Mouse (Mus musculus): ENCODE measurements around the gene Kcnj15. TPM values are rescaled to one million over a fixed set of nuclear protein-coding genes. Genes with fewer than 3 reads are reported as not detected.

The Kcnj15 gene
- polyA plus RNA-seq, 1 experiment from 2014 or later = 6.1 TPM

DNA sequence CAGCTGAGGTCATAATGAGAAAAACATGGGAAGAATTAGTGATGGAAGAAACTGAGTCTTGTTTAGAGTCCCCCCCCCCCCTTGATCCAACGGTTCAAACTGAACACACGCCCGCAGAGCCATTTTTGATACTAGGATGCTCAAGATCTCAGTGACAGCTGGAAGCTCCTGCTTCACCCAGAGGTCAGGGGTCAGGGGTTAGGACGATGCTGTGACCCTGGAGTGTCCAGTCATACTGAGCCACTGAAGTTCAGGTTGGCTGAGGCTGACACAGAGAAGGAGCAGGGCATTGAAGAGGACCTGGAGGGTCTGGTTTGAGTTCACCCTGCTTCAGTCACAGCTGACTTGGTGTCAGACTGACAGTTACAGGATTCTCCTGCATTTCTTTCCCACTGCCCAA, 4.4 kb downstream of the Kcnj15 start:
- Histone ChIP-seq H3K27ac (ENCODE audit: low read length) (no peak overlapping the region), H3K4me1 (ENCODE audit: control insufficient read depth, insufficient read depth, low read length) (no peaks in the 10 kb centered on the region), H3K9me3 (replicated peaks; ENCODE audit: control insufficient read depth, low read length) (no peaks in the 10 kb centered on the region), H3K9ac (ENCODE audit: low read length) (no peak overlapping the region), H3K4me2 (ENCODE audit: low read depth, low read length) (no peak overlapping the region), H3K4me3 (replicated peaks; ENCODE audit: low read length) (no peak overlapping the region), H3K36me3 (ENCODE audit: control insufficient read depth, insufficient read depth, low read length) (no peaks in the 10 kb centered on the region), H3K27me3 (ENCODE audit: control insufficient read depth, insufficient read depth, low read length) (no peaks in the 10 kb centered on the region)
- ATAC-seq (ENCODE audit: insufficient read depth, low FRiP score) = no peak
- WGBS = 61% methylated on average over 4 of the region's 4 CpGs

DNA sequence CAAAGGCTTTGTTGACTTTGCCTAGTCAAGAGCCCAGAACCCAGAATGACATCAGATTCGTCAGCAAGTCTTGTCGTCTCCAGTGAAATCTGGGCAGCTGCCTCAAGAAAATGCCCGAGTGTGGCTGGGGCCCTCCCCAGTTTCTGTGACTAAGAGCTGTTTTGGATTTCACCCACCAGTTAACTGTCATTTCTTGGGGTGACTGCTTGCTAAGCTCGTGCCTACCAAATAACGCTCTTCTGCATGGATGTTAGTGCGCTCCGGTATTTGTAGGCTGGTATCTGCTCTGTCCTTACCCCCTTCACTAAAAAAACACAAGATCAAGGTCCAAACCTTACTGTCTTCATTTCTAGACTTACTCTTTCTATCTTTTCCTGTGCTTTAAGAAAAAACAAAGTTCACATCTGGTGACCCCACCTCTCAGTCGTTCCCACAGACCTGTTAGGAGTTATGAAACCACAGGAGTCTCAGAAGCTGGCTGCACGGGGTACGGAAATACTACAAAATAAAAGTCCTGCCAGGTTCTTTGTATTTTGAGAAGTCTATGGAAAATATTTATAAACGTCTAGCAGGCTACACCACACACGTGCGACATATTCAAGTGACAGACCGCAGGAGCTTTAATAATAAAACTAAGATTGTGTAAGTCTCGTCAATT, 5.5 kb downstream of the Kcnj15 start:
- 78% methylated on average over 15 of the region's 15 CpGs for WGBS
- Histone ChIP-seq H3K4me3 (replicated peaks; ENCODE audit: low read length) (no peak overlapping the region), H3K4me1 (ENCODE audit: control insufficient read depth, insufficient read depth, low read length) (no peaks in the 10 kb centered on the region), H3K4me2 (ENCODE audit: low read depth, low read length) (no peak overlapping the region), H3K9ac (ENCODE audit: low read length) (0 out of 2 replicates have a peak overlapping the region, but pooled peaks have one; percentile 13), H3K27me3 (ENCODE audit: control insufficient read depth, insufficient read depth, low read length) (no peaks in the 10 kb centered on the region), H3K27ac (ENCODE audit: low read length) (no peak overlapping the region), H3K36me3 (ENCODE audit: control insufficient read depth, insufficient read depth, low read length) (no peaks in the 10 kb centered on the region), H3K9me3 (replicated peaks; ENCODE audit: control insufficient read depth, low read length) (no peaks in the 10 kb centered on the region)
- no peak for ATAC-seq (ENCODE audit: insufficient read depth, low FRiP score)

DNA sequence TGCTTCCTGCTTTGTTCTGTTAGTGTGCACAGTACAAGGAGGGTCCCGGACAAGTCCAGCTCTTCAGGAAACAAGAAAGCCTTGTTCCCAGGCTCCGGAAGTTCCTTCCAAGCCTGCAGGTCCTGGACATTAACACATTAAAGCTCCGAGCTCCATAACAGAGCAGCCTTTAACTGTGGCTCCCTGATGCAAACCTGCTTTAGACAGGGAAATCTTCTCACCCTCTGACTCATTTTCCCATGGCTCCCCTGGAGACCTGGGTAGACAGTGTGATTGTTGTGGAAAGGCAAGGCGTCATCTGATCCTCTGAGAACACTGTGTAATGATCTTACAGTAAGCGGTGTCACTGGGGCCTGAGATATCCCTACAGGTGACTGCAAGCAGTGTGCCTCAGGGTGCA, 7.0 kb downstream of the Kcnj15 start:
- Histone ChIP-seq H3K36me3 (ENCODE audit: control insufficient read depth, insufficient read depth, low read length) (no peaks in the 10 kb centered on the region), H3K4me3 (replicated peaks; ENCODE audit: low read length) (no peak overlapping the region), H3K27ac (ENCODE audit: low read length) (no peak overlapping the region), H3K9me3 (replicated peaks; ENCODE audit: control insufficient read depth, low read length) (no peaks in the 10 kb centered on the region), H3K27me3 (ENCODE audit: control insufficient read depth, insufficient read depth, low read length) (no peaks in the 10 kb centered on the region), H3K9ac (ENCODE audit: low read length) (no peak overlapping the region), H3K4me2 (ENCODE audit: low read depth, low read length) (no peak overlapping the region), H3K4me1 (ENCODE audit: control insufficient read depth, insufficient read depth, low read length) (no peaks in the 10 kb centered on the region)
- WGBS = 71% methylated on average over 5 of the region's 5 CpGs
- no peak for ATAC-seq (ENCODE audit: insufficient read depth, low FRiP score)

DNA sequence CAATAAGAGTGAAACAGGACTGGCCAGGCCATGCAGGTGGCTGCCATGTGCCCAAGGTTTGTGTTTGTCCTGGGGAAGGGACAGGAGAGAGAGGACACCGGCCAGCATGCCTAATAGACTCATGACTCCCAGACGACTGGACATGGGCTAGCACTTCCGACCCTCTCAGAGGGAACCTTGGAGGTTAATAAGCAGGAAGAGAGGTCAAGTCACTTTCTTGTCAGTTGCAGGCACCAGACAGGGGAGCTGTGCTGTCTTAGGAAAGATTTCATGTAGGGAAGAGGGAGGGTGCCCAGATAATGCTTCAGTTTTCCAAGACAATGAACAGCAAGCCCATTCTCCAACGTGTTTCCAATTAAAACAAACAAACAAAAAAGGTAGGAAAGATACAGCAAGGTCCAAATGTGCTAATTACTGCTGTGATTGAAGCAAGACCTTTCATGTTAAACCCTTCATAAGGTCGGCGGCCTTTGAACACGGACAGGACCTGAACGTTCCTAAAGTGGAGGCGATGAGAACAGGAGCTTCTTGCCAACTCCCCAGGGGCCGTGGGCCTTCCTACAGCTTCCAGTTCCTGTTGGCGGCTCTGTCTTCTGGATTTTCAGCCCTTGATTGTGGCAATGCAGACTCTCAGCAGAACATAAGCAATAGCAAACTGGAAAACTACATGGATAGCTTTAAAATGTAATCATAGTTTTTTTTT, 10.3 kb downstream of the Kcnj15 start:
- no peak overlapping the region for H3K27ac ChIP-seq (ENCODE audit: low read length)
- no peaks in the 10 kb centered on the region for H3K36me3 ChIP-seq (ENCODE audit: control insufficient read depth, insufficient read depth, low read length)
- no peak overlapping the region for H3K4me2 ChIP-seq (ENCODE audit: low read depth, low read length)
- no peak for ATAC-seq (ENCODE audit: insufficient read depth, low FRiP score)
- 59% methylated on average over 11 of the region's 11 CpGs for whole genome bisulfite sequencing
- H3K27me3 ChIP-seq (ENCODE audit: control insufficient read depth, insufficient read depth, low read length) = no peaks in the 10 kb centered on the region
- H3K9me3 ChIP-seq (replicated peaks; ENCODE audit: control insufficient read depth, low read length) = no peaks in the 10 kb centered on the region
- no peak overlapping the region for H3K4me3 ChIP-seq (replicated peaks; ENCODE audit: low read length)
- H3K4me1 ChIP-seq (ENCODE audit: control insufficient read depth, insufficient read depth, low read length) = no peaks in the 10 kb centered on the region
- no peak overlapping the region for H3K9ac ChIP-seq (ENCODE audit: low read length)

DNA sequence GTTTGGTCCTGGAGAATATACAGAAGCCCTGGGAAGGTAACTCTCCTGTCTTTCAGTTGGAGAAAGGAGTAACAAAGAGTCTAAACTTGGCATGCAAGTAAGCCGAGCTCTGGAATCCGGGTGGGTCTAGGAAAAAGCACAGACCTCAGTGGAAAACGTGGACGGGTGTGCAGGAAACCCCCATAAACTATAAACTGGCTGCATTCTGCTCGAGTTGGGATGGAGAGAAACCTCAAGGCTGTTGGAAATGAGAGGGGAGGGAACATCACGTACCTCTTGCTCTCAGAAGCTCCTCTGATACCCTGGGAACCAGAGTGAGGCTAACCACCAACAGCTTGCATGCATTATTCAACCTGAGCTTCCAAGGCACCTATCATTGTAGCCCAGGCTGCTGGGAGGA, 12.3 kb downstream of the Kcnj15 start:
- H3K27me3 ChIP-seq (ENCODE audit: control insufficient read depth, insufficient read depth, low read length) = no peaks in the 10 kb centered on the region
- ATAC-seq (ENCODE audit: insufficient read depth, low FRiP score) = no peak
- H3K4me3 ChIP-seq (replicated peaks; ENCODE audit: low read length) = no peak overlapping the region
- no peak overlapping the region for H3K4me2 ChIP-seq (ENCODE audit: low read depth, low read length)
- H3K27ac ChIP-seq (ENCODE audit: low read length) = no peak overlapping the region
- H3K9me3 ChIP-seq (replicated peaks; ENCODE audit: control insufficient read depth, low read length) = no peaks in the 10 kb centered on the region
- H3K36me3 ChIP-seq (ENCODE audit: control insufficient read depth, insufficient read depth, low read length) = no peaks in the 10 kb centered on the region
- H3K4me1 ChIP-seq (ENCODE audit: control insufficient read depth, insufficient read depth, low read length) = no peaks in the 10 kb centered on the region
- no peak overlapping the region for H3K9ac ChIP-seq (ENCODE audit: low read length)
- 64% methylated on average over 6 of the region's 6 CpGs for WGBS

DNA sequence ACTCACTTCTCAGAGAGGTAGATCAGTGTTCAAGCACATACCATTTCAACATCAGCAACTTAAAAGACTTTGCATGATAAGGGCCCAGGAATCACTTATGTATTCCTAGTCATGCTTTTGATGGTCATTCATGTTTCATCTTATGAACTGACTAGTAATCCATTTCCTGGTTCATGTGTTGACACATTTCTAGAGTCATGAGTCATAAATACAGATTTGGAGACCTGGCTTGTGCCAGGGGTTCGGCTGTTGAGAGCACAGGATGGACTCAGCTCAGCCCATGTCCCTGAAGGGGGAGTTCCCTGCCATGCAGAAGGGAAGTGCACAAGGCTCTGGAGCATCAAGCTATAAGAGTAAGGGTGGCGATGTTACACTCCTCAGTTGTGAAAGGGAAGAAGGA, 15.7 kb downstream of the Kcnj15 start:
- H3K4me1 ChIP-seq (ENCODE audit: control insufficient read depth, insufficient read depth, low read length) = no peaks in the 10 kb centered on the region
- WGBS = 78% methylated on average over 2 of the region's 2 CpGs
- H3K27ac ChIP-seq (ENCODE audit: low read length) = no peak overlapping the region
- H3K9ac ChIP-seq (ENCODE audit: low read length) = no peak overlapping the region
- H3K36me3 ChIP-seq (ENCODE audit: control insufficient read depth, insufficient read depth, low read length) = no peaks in the 10 kb centered on the region
- no peak for ATAC-seq (ENCODE audit: insufficient read depth, low FRiP score)
- no peak overlapping the region for H3K4me3 ChIP-seq (replicated peaks; ENCODE audit: low read length)
- no peak overlapping the region for H3K4me2 ChIP-seq (ENCODE audit: low read depth, low read length)
- H3K27me3 ChIP-seq (ENCODE audit: control insufficient read depth, insufficient read depth, low read length) = no peaks in the 10 kb centered on the region
- H3K9me3 ChIP-seq (replicated peaks; ENCODE audit: control insufficient read depth, low read length) = no peaks in the 10 kb centered on the region

DNA sequence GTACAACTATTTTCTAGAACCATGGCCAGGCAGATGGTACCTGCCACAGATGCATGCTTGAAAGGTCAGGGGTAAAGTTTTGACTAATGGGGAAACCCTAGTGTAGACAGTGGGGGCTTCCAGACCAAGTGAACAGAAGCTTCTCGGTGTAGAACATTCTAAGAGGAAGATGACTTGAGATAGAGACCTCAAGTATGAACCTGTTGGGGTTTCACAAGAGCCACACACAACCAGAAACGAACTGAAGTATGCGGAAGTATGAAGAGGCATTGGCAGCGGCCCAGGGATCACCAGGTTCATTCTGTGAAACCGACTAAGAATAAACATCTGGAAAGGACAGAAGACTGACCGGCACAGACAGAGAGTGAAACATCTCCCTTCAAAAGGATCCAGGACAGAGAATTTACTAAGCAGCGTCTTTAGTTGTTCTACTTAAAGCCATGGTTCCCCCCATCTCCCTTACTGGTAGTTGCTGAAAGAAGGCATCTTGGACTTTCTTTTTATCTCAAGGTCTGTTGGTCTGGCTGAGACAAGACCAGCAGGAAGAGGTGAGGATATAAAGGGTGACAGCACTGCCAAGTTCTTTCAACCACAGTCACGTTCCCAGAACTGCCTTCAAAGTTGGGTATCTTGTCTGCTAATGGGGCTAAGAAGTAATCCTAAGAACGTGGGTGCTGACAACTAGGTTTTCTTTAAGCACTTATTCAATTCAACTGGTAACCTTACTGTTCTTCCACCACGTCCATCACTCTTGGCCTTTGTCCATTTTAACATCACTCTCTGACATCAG, 18.6 kb downstream of the Kcnj15 start:
- H3K4me3 ChIP-seq (replicated peaks; ENCODE audit: low read length) = no peak overlapping the region
- no peak for ATAC-seq (ENCODE audit: insufficient read depth, low FRiP score)
- no peaks in the 10 kb centered on the region for H3K36me3 ChIP-seq (ENCODE audit: control insufficient read depth, insufficient read depth, low read length)
- no peaks in the 10 kb centered on the region for H3K27me3 ChIP-seq (ENCODE audit: control insufficient read depth, insufficient read depth, low read length)
- no peak overlapping the region for H3K27ac ChIP-seq (ENCODE audit: low read length)
- no peak overlapping the region for H3K4me2 ChIP-seq (ENCODE audit: low read depth, low read length)
- WGBS = 70% methylated on average over 10 of the region's 10 CpGs
- 0 out of 2 replicates have a peak, but pooled peaks cover 5% of the 10 kb centered on the region for H3K4me1 ChIP-seq (ENCODE audit: control insufficient read depth, insufficient read depth, low read length)
- no peaks in the 10 kb centered on the region for H3K9me3 ChIP-seq (replicated peaks; ENCODE audit: control insufficient read depth, low read length)
- no peak overlapping the region for H3K9ac ChIP-seq (ENCODE audit: low read length)

DNA sequence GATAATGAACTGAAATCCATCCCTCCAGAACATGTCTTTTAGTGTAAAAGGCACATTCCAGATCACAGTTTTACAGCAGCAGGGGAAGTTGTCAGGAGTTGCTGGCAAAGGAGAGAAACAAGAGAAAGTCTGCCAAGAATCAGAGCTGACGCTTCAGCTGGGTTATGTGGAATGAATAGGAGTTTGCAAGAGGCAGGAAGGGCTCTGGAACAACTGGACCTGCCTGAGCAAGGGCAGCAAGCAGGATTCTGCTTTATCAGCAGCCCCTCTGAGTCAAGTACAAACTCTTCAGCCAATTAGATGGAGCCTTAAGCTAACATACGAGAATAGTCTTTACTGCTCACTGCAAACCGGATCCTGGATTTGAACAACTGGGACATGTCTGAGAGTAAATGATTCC, 21.7 kb downstream of the Kcnj15 start:
- Histone ChIP-seq H3K4me1 (ENCODE audit: control insufficient read depth, insufficient read depth, low read length) (0 out of 2 replicates have a peak, but pooled peaks cover 5% of the 10 kb centered on the region), H3K27me3 (ENCODE audit: control insufficient read depth, insufficient read depth, low read length) (no peaks in the 10 kb centered on the region), H3K36me3 (ENCODE audit: control insufficient read depth, insufficient read depth, low read length) (no peaks in the 10 kb centered on the region), H3K27ac (ENCODE audit: low read length) (peak overlapping the region; percentile 50; the same call in 1 of the 2 replicates), H3K9ac (ENCODE audit: low read length) (no peak overlapping the region), H3K9me3 (replicated peaks; ENCODE audit: control insufficient read depth, low read length) (no peaks in the 10 kb centered on the region), H3K4me2 (ENCODE audit: low read depth, low read length) (no peak overlapping the region), H3K4me3 (replicated peaks; ENCODE audit: low read length) (no peak overlapping the region)
- peak; percentile 58; the same call in 1 of the 2 replicates for ATAC-seq (ENCODE audit: insufficient read depth, low FRiP score)
- WGBS = 31% methylated on average over 3 of the region's 3 CpGs

DNA sequence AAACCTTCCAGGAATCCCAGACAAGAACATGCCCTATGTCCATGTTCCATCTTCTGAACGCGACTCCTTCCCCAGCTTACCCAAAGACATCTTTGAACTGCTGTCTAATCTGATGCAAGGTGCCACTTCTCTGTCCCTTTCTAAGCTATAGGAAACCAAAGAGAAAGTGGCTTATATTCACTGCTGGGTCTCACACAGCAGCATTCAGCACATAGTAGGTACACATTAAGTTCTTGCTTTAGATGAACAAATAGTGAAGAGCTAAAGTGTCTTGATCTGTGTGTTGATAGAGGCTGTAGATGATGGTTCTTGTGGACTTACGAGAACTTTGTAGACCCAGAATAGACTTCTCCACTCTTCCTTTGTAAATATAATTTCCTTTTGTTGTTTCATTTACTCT, 23.0 kb downstream of the Kcnj15 start:
- 0 out of 2 replicates have a peak, but pooled peaks cover 8% of the 10 kb centered on the region for H3K4me1 ChIP-seq (ENCODE audit: control insufficient read depth, insufficient read depth, low read length)
- H3K27me3 ChIP-seq (ENCODE audit: control insufficient read depth, insufficient read depth, low read length) = no peaks in the 10 kb centered on the region
- no peak overlapping the region for H3K9ac ChIP-seq (ENCODE audit: low read length)
- 95% methylated on average over 3 of the region's 3 CpGs for WGBS
- H3K36me3 ChIP-seq (ENCODE audit: control insufficient read depth, insufficient read depth, low read length) = no peaks in the 10 kb centered on the region
- H3K27ac ChIP-seq (ENCODE audit: low read length) = no peak overlapping the region
- no peak for ATAC-seq (ENCODE audit: insufficient read depth, low FRiP score)
- H3K4me3 ChIP-seq (replicated peaks; ENCODE audit: low read length) = no peak overlapping the region
- H3K4me2 ChIP-seq (ENCODE audit: low read depth, low read length) = no peak overlapping the region
- no peaks in the 10 kb centered on the region for H3K9me3 ChIP-seq (replicated peaks; ENCODE audit: control insufficient read depth, low read length)
